Mouse (Mus musculus): Measurements from ENCODE around the gene Atp9a.

DNA sequence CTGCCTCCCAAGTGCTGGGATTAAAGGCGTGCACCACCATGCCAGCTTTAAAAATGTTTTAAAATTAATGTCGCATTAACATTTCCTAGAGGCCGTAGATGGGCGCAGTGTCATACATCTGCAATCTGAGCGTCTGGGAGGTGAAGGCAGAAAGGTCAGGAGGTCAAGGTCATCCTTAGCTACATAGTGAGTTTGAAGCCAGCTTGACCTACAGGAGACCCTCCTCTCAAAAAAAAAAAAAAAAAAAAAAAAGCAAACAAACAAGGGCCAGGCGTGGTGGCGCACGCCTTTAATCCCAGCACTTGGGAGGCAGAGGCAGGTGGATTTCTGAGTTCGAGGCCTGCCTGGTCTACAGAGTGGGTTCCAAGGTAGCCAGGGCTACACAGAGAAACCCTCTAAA lies 44.0 kb upstream of the Atp9a start:
- TF ChIP-seq CTCF (IDR thresholded peaks at IDR 0.05; ENCODE audit: borderline replicate concordance, insufficient read depth, low read length): no peak
- no peak for TF ChIP-seq POLR2A (IDR thresholded peaks at IDR 0.05; ENCODE audit: low read depth, low read length)
